Mouse (Mus musculus) stomach, postnatal 0 days (tissue): ENCODE results near the gene Fbxl21. TPM values are rescaled to one million over a fixed set of nuclear protein-coding genes. Genes with fewer than 3 reads are reported as not detected.

Experiments
- ATAC-seq: fragments of 200-750 bp; cut with Nextera tagmentation; 2 replicates; pipeline ENCODE4 v1.8.0; 2017; ENCODE audit not compliant: low FRiP score, low TSS enrichment
- DNase-seq: peaks from one replicate; pipeline ENCODE4 v3.0.0-alpha.2; 2016; ENCODE audit warnings: low spot score
- H3K27ac ChIP-seq: fragments of 300-500 bp; sonication (generic); replicated peaks from 2 replicates; pipeline ENCODE4 v1.5.1; 2014; ENCODE audit warnings: mild to moderate bottlenecking, control low read depth
- H3K27me3 ChIP-seq: fragments of 300-500 bp; sonication (generic); 2 replicates; pipeline ENCODE4 v1.6.1; 2014; ENCODE audit warnings: low read length; ENCODE audit not compliant: control insufficient read depth, insufficient read depth
- H3K36me3 ChIP-seq: fragments of 300-500 bp; sonication (generic); 2 replicates; pipeline ENCODE4 v1.6.1; 2014; ENCODE audit warnings: low read length, mixed read lengths; ENCODE audit not compliant: control insufficient read depth, insufficient read depth
- H3K4me1 ChIP-seq: fragments of 300-500 bp; sonication (generic); replicated peaks from 2 replicates; pipeline ENCODE4 v1.6.1; 2014; ENCODE audit warnings: antibody characterized with exemption; ENCODE audit not compliant: control insufficient read depth, insufficient read depth
- H3K4me2 ChIP-seq: fragments of 300-500 bp; sonication (generic); replicated peaks from 2 replicates; pipeline ENCODE4 v1.6.1; 2014; ENCODE audit warnings: low read depth, mild to moderate bottlenecking, control low read depth, moderate library complexity
- H3K4me3 ChIP-seq: fragments of 300-500 bp; sonication (generic); 2 replicates; pipeline ENCODE4 v1.5.1; 2014; ENCODE audit warnings: low read depth, low read length, control low read depth
- H3K9ac ChIP-seq: fragments of 300-500 bp; sonication (generic); 2 replicates; pipeline ENCODE4 v1.6.1; 2014; ENCODE audit warnings: mild to moderate bottlenecking, low read length, control low read depth, mixed read lengths
- H3K9me3 ChIP-seq: fragments of 300-500 bp; sonication (generic); 2 replicates; pipeline ENCODE4 v1.6.1; 2016; ENCODE audit warnings: low read length; ENCODE audit not compliant: control insufficient read depth
- CTCF ChIP-seq: IDR thresholded peaks from 2 replicates; pipeline ENCODE4 v1.5.1; 2016; ENCODE audit warnings: antibody characterized with exemption, low read depth, mild to moderate bottlenecking, moderate library complexity
- EP300 ChIP-seq: optimal IDR thresholded peaks from 2 replicates; pipeline ENCODE3; 2016; ENCODE audit warnings: antibody characterized with exemption
- WGBS: fragments of 180-500 bp; shearing (Covaris S2); extraction: QIAGEN DNeasy Blood & Tissue Kit; methylation state at CpG from one replicate; pipeline ENCODE4 v1.1.7; 2014; 5-methylcytosine and 5-hydroxymethylcytosine counted together
- polyA plus RNA-seq: library from polyadenylated mRNA; unstranded; fragments of >200 nt; fragmentation: Nextera tagmentation; extraction: Ambion mirVana; gene quantifications from 2 replicates; pipeline ENCODE4 v1.2.1, GENCODE M21; 2015

Gene Fbxl21
- polyA plus RNA-seq, 1 experiment from 2014 or later, result 1.2 TPM

GRCm38 (mm10) chr13:56526871-56527270, 4.6 kb downstream of the Fbxl21 start:
- 70% methylated on average over 12 of the region's 12 CpGs for WGBS
- ATAC-seq (no peak), DNase-seq (no peak)
- H3K4me2 ChIP-seq, result no peak overlapping the region
- TF ChIP-seq CTCF (no peak), EP300 (no peak)
- H3K9me3 ChIP-seq, result no peaks in the 10 kb centered on the region
- no peak overlapping the region for H3K4me3 ChIP-seq
- no peak overlapping the region for H3K27ac ChIP-seq
- no peaks in the 10 kb centered on the region for H3K36me3 ChIP-seq
- H3K27me3 ChIP-seq, result no peaks in the 10 kb centered on the region
- H3K4me1 ChIP-seq, result no peaks in the 10 kb centered on the region
- H3K9ac ChIP-seq, result no peak overlapping the region

DNA sequence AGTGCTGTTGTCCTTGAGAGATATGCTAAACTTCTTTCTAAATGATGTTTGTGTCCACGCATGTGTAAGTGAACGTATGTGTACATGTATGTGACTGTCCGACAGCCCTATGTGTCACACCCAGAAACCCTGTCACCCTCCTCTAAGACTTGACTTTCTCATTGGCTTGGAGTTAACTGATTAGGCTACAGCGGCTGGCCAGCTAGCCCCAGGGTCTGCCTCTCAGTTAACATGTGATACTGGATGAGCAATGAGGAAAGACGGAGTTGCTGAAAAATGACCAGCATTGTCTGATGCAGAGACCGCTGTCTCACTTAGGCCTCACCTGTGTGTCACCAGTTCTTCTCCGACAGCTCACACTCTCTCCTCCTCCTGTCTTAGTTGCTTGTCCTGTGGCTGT, 5.6 kb downstream of the Fbxl21 start:
- ATAC-seq, result no peak
- no peak for DNase-seq
- H3K27me3 ChIP-seq, result no peaks in the 10 kb centered on the region
- no peak for TF ChIP-seq CTCF
- TF ChIP-seq EP300, result no peak
- no peak overlapping the region for H3K9ac ChIP-seq
- no peaks in the 10 kb centered on the region for H3K9me3 ChIP-seq
- no peak overlapping the region for H3K4me2 ChIP-seq
- no peaks in the 10 kb centered on the region for H3K36me3 ChIP-seq
- H3K4me3 ChIP-seq, result no peak overlapping the region
- no peak overlapping the region for H3K27ac ChIP-seq
- H3K4me1 ChIP-seq, result no peaks in the 10 kb centered on the region
- WGBS, result 95% methylated on average over 7 of the region's 7 CpGs

DNA sequence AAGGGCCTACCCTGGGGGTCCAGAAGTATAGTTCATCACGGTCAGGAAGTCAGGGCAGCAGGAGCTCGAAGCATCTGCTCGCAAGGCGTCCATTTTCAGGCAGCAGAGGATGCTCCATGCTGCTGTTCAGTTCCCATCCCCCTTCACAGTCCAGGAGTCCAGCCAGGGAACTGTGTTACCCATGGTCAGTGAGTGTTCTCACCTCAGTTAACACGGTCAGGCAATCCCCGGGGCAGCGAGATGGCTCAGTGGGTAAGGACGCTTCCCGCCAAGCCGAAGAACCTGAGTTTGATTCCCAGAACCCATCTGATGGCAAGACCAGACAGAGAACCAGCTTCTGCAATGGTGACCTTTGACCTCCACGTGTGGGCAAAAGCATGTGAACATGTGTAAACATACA, 6.0 kb downstream of the Fbxl21 start:
- WGBS, result 84% methylated on average over 11 of the region's 11 CpGs
- no peak for DNase-seq
- TF ChIP-seq EP300 (no peak), CTCF (no peak)

GRCm38 (mm10) chr13:56529031-56529430, 6.8 kb downstream of the Fbxl21 start:
- ATAC-seq (no peak), DNase-seq (no peak)
- no peak overlapping the region for H3K9ac ChIP-seq
- H3K36me3 ChIP-seq, result no peaks in the 10 kb centered on the region
- no peak overlapping the region for H3K4me3 ChIP-seq
- H3K27me3 ChIP-seq, result no peaks in the 10 kb centered on the region
- no peak overlapping the region for H3K27ac ChIP-seq
- H3K4me2 ChIP-seq, result no peak overlapping the region
- 66% methylated on average over 4 of the region's 4 CpGs for WGBS
- no peaks in the 10 kb centered on the region for H3K4me1 ChIP-seq
- TF ChIP-seq CTCF (no peak), EP300 (no peak)
- no peaks in the 10 kb centered on the region for H3K9me3 ChIP-seq

More for the DNA sequence above, 6.0 kb downstream of the Fbxl21 start:
- no peaks in the 10 kb centered on the region for H3K36me3 ChIP-seq
- H3K4me1 ChIP-seq, result no peaks in the 10 kb centered on the region
- H3K9ac ChIP-seq, result no peak overlapping the region
- no peaks in the 10 kb centered on the region for H3K9me3 ChIP-seq
- H3K27ac ChIP-seq, result no peak overlapping the region
- no peaks in the 10 kb centered on the region for H3K27me3 ChIP-seq
- no peak overlapping the region for H3K4me2 ChIP-seq
- ATAC-seq, result no peak
- no peak overlapping the region for H3K4me3 ChIP-seq

DNA sequence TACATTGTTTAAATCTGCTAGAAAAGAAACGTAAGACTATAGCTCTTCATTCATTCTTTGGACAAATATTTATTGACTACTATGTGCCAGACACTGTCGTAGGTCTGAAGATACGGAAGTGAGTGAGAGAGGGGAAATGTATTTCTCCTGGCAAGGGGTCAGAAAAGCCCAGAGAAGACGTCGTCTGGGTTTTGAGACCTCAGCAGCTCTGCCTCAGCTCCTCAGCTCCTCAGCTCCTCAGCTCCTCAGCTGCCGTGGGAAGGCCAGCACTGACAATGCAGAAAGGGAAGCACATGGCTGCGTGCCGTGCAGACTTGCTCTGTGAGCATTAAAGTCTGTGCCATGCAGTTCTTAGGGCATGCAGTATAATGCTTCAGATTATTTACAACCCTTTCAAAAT, 7.4 kb downstream of the Fbxl21 start:
- no peaks in the 10 kb centered on the region for H3K4me1 ChIP-seq
- TF ChIP-seq EP300, result no peak
- ATAC-seq, result no peak
- H3K36me3 ChIP-seq, result no peaks in the 10 kb centered on the region
- no peak overlapping the region for H3K9ac ChIP-seq
- no peak overlapping the region for H3K27ac ChIP-seq
- H3K4me3 ChIP-seq, result no peak overlapping the region
- no peaks in the 10 kb centered on the region for H3K9me3 ChIP-seq
- no peaks in the 10 kb centered on the region for H3K27me3 ChIP-seq
- no peak for DNase-seq
- H3K4me2 ChIP-seq, result no peak overlapping the region
- WGBS, result 44% methylated on average over 8 of the region's 8 CpGs

DNA sequence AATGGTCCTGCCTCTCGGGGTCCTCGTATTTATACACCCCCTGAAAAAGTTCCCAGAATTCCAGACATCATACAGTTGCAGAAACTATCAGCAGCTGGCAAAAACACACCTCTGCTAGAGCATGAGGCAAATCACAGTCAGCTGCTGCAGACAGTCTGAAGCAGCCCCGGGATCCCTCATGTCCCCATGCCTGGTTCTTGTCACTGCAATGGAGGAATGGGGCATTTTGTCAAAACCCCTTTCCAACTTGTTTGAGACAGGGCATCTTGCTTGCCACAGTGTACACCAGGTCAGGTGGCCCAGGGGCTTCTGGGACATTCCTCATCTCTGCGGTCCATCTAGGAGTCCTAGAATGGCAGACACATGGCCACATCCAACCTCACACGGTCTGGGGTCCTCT, 12.7 kb downstream of the Fbxl21 start:
- Histone ChIP-seq H3K4me3 (no peak overlapping the region), H3K4me1 (no peaks in the 10 kb centered on the region), H3K9ac (no peak overlapping the region), H3K4me2 (no peak overlapping the region), H3K9me3 (no peaks in the 10 kb centered on the region), H3K27me3 (no peaks in the 10 kb centered on the region), H3K27ac (no peak overlapping the region), H3K36me3 (no peaks in the 10 kb centered on the region)
- no peak for DNase-seq
- no peak for TF ChIP-seq EP300
- TF ChIP-seq CTCF, result no peak
- ATAC-seq, result no peak
- WGBS, result 81% methylated on average over 5 of the region's 5 CpGs
